Mouse (Mus musculus) E14TG2a.4 (cell line): ENCODE measurements around the gene Golga7b.

ENCODE experiments used
- H3K27me3 ChIP-seq: 2 replicates; pipeline ENCODE4 v1.6.1; 2014; ENCODE audit warnings: low read length, control low read depth; ENCODE audit not compliant: insufficient read depth
- H3K36me3 ChIP-seq: 2 replicates; pipeline ENCODE4 v1.6.1; 2014; ENCODE audit warnings: low read length, control low read depth; ENCODE audit not compliant: insufficient read depth
- H3K4me1 ChIP-seq: replicated peaks from 2 replicates; pipeline ENCODE4 v1.6.1; 2014; ENCODE audit warnings: low read depth, low read length, control low read depth
- H3K4me3 ChIP-seq: replicated peaks from 2 replicates; pipeline ENCODE4 v1.5.1; 2014; ENCODE audit warnings: mild to moderate bottlenecking, low read length
- H3K9me3 ChIP-seq: 2 replicates; pipeline ENCODE4 v1.6.1; 2014; ENCODE audit warnings: low read length, control low read depth
- CTCF ChIP-seq: conservative IDR thresholded peaks from 2 replicates; pipeline ENCODE4 v1.5.1; 2014; ENCODE audit warnings: low read length
- NANOG ChIP-seq: IDR thresholded peaks from 2 replicates; pipeline ENCODE4 v1.6.1; 2014; ENCODE audit warnings: borderline replicate concordance, low read length, mixed read lengths
- POU5F1 ChIP-seq: IDR thresholded peaks from 2 replicates; pipeline ENCODE4 v1.6.1; 2014; ENCODE audit warnings: low read length, borderline replicate concordance

Golga7b gene

GRCm38 (mm10) chr19:42247519-42247918 lies at the start of gene Golga7b:
Golga7b (plus strand) TSS chr19:42247574.
- H3K27me3 ChIP-seq: peaks cover 41% of the 10 kb centered on the region
- H3K4me3 ChIP-seq: no peak within 1 kb of the TSS
- no peaks in the 10 kb centered on the region for H3K36me3 ChIP-seq
- no peak for TF ChIP-seq CTCF
- H3K9me3 ChIP-seq: no peaks in the 10 kb centered on the region
- H3K4me1 ChIP-seq: peaks cover 3% of the 10 kb centered on the region; the same call in 1 of the 2 replicates

GRCm38 (mm10) chr19:42198026-42198425 lies 49.3 kb upstream of the Golga7b start:
- Histone ChIP-seq H3K4me1 (peaks cover 57% of the 10 kb centered on the region), H3K4me3 (0 out of 2 replicates have a peak overlapping the region, but pooled peaks have one; percentile 29), H3K36me3 (no peaks in the 10 kb centered on the region), H3K27me3 (peaks cover 52% of the 10 kb centered on the region), H3K9me3 (no peaks in the 10 kb centered on the region)
- TF ChIP-seq POU5F1 (no peak), NANOG (no peak), CTCF (no peak)

GRCm38 (mm10) chr19:42201696-42202381 lies 45.5 kb upstream of the Golga7b start, which contains the start of gene Sfrp5:
Sfrp5 (minus strand) TSS chr19:42202252.
- H3K36me3 ChIP-seq: no peaks in the 10 kb centered on the region
- no peak for TF ChIP-seq POU5F1
- peaks cover 51% of the 10 kb centered on the region for H3K4me1 ChIP-seq
- peak within 1 kb of the TSS; percentile 78 for H3K4me3 ChIP-seq
- H3K9me3 ChIP-seq: no peaks in the 10 kb centered on the region
- H3K27me3 ChIP-seq: peaks cover 72% of the 10 kb centered on the region

GRCm38 (mm10) chr19:42202467-42202866 lies 44.9 kb upstream of the Golga7b start:
- Histone ChIP-seq H3K4me3 (peak overlapping the region; percentile 78; the same call in 1 of the 2 replicates), H3K36me3 (no peaks in the 10 kb centered on the region), H3K4me1 (peaks cover 51% of the 10 kb centered on the region), H3K27me3 (peaks cover 74% of the 10 kb centered on the region), H3K9me3 (no peaks in the 10 kb centered on the region)
- TF ChIP-seq CTCF: no peak
- no peak for TF ChIP-seq POU5F1
- TF ChIP-seq NANOG: no peak

GRCm38 (mm10) chr19:42204306-42204705 lies 43.1 kb upstream of the Golga7b start:
- no peaks in the 10 kb centered on the region for H3K9me3 ChIP-seq
- H3K4me1 ChIP-seq: peaks cover 45% of the 10 kb centered on the region
- no peak for TF ChIP-seq POU5F1
- no peak for TF ChIP-seq NANOG
- TF ChIP-seq CTCF: no peak
- no peak overlapping the region for H3K4me3 ChIP-seq
- H3K27me3 ChIP-seq: peaks cover 81% of the 10 kb centered on the region
- H3K36me3 ChIP-seq: no peaks in the 10 kb centered on the region

- peaks cover 75% of the 10 kb centered on the region for H3K27me3 ChIP-seq
- TF ChIP-seq CTCF: no peak
- no peak for TF ChIP-seq POU5F1
- TF ChIP-seq NANOG: no peak
- peaks cover 45% of the 10 kb centered on the region for H3K4me1 ChIP-seq
- H3K36me3 ChIP-seq: no peaks in the 10 kb centered on the region
- no peaks in the 10 kb centered on the region for H3K9me3 ChIP-seq
- no peak overlapping the region for H3K4me3 ChIP-seq
Observed at GRCm38 (mm10) chr19:42205201-42205600, 42.2 kb upstream of the Golga7b start.

- peaks cover 59% of the 10 kb centered on the region for H3K4me1 ChIP-seq
- no peaks in the 10 kb centered on the region for H3K36me3 ChIP-seq
- peak overlapping the region; percentile 41 for H3K4me3 ChIP-seq
- H3K9me3 ChIP-seq: no peaks in the 10 kb centered on the region
- no peak for TF ChIP-seq POU5F1
- no peak for TF ChIP-seq NANOG
- no peak for TF ChIP-seq CTCF
- H3K27me3 ChIP-seq: peaks cover 34% of the 10 kb centered on the region
Observed at GRCm38 (mm10) chr19:42209485-42209884, 37.9 kb upstream of the Golga7b start.

- Histone ChIP-seq H3K4me1 (peaks cover 63% of the 10 kb centered on the region), H3K27me3 (peaks cover 32% of the 10 kb centered on the region), H3K36me3 (no peaks in the 10 kb centered on the region), H3K9me3 (no peaks in the 10 kb centered on the region), H3K4me3 (peak overlapping the region; percentile 41)
- TF ChIP-seq CTCF (no peak), POU5F1 (no peak), NANOG (no peak)
Observed at GRCm38 (mm10) chr19:42209976-42210375, 37.4 kb upstream of the Golga7b start.

- no peaks in the 10 kb centered on the region for H3K36me3 ChIP-seq
- TF ChIP-seq POU5F1: no peak
- H3K4me1 ChIP-seq: peaks cover 68% of the 10 kb centered on the region
- peaks cover 27% of the 10 kb centered on the region for H3K27me3 ChIP-seq
- H3K4me3 ChIP-seq: 0 out of 2 replicates have a peak overlapping the region, but pooled peaks have one; percentile 39
- H3K9me3 ChIP-seq: no peaks in the 10 kb centered on the region
Observed at GRCm38 (mm10) chr19:42211936-42212335, 35.4 kb upstream of the Golga7b start.
